Mouse (Mus musculus) midbrain, embryonic 12.5 days (tissue): ENCODE measurements around the gene Frmd4b. TPM values are rescaled to one million over a fixed set of nuclear protein-coding genes. Genes with fewer than 3 reads are reported as not detected.

Experiments used
- ATAC-seq: fragments of 200-750 bp; cut with Nextera tagmentation; 2 replicates; pipeline ENCODE4 v1.8.0; 2017; ENCODE audit warnings: low read depth, moderate TSS enrichment, moderate library complexity; ENCODE audit not compliant: low FRiP score
- H3K27ac ChIP-seq: fragments of 300-500 bp; sonication (generic); replicated peaks from 2 replicates; pipeline ENCODE4 v1.5.1; 2016; ENCODE audit warnings: mild to moderate bottlenecking
- H3K27me3 ChIP-seq: fragments of 300-500 bp; sonication (generic); 2 replicates; pipeline ENCODE4 v1.6.1; 2016; ENCODE audit warnings: mild to moderate bottlenecking
- H3K36me3 ChIP-seq: fragments of 300-500 bp; sonication (generic); 2 replicates; pipeline ENCODE4 v1.6.1; 2016
- H3K4me1 ChIP-seq: fragments of 300-500 bp; sonication (generic); 2 replicates; pipeline ENCODE4 v1.6.1; 2016
- H3K4me2 ChIP-seq: fragments of 300-500 bp; sonication (generic); replicated peaks from 2 replicates; pipeline ENCODE4 v1.6.1; 2016; ENCODE audit warnings: mild to moderate bottlenecking, moderate library complexity
- H3K4me3 ChIP-seq: fragments of 300-500 bp; sonication (generic); 2 replicates; pipeline ENCODE4 v1.5.1; 2016; ENCODE audit warnings: mild to moderate bottlenecking
- H3K9ac ChIP-seq: fragments of 300-500 bp; sonication (generic); replicated peaks from 2 replicates; pipeline ENCODE4 v1.6.1; 2016; ENCODE audit warnings: mild to moderate bottlenecking, moderate library complexity
- H3K9me3 ChIP-seq: fragments of 300-500 bp; sonication (generic); 2 replicates; pipeline ENCODE4 v1.6.1; 2016; ENCODE audit warnings: mild to moderate bottlenecking
- WGBS: fragments of 180-500 bp; shearing (Covaris S2); methylation state at CpG from one replicate; pipeline ENCODE4 v1.1.7; 2016; 5-methylcytosine and 5-hydroxymethylcytosine counted together
- polyA plus RNA-seq: library from polyadenylated mRNA; unstranded; fragments of >200 nt; fragmentation: Nextera tagmentation; extraction: Ambion mirVana; gene quantifications from 2 replicates; pipeline ENCODE4 v1.2.1, GENCODE M21; 2016

The Frmd4b gene
- polyA plus RNA-seq, 1 experiment from 2014 or later, result 33.8 TPM

GRCm38 (mm10) chr6:97578210-97578609 lies 39.1 kb downstream of the Frmd4b start:
- Histone ChIP-seq H3K4me2 (no peak overlapping the region), H3K9me3 (no peaks in the 10 kb centered on the region), H3K4me3 (no peak overlapping the region), H3K4me1 (peaks cover 36% of the 10 kb centered on the region), H3K27ac (no peak overlapping the region), H3K9ac (no peak overlapping the region), H3K36me3 (no peaks in the 10 kb centered on the region), H3K27me3 (no peaks in the 10 kb centered on the region)
- no peak for ATAC-seq
- 83% methylated on average over 7 of the region's 7 CpGs for WGBS

- peak overlapping the region; percentile 81 for H3K27ac ChIP-seq
- H3K9ac ChIP-seq, result no peak overlapping the region
Measured at GRCm38 (mm10) chr6:97577349-97577748, 40.0 kb downstream of the Frmd4b start.

GRCm38 (mm10) chr6:97576565-97577346 lies 40.6 kb downstream of the Frmd4b start:
- Histone ChIP-seq H3K27ac (peak overlapping the region; percentile 81), H3K4me1 (peaks cover 29% of the 10 kb centered on the region), H3K27me3 (no peaks in the 10 kb centered on the region), H3K4me3 (no peak overlapping the region), H3K9ac (0 out of 2 replicates have a peak overlapping the region, but pooled peaks have one; percentile 21), H3K4me2 (no peak overlapping the region), H3K36me3 (no peaks in the 10 kb centered on the region), H3K9me3 (no peaks in the 10 kb centered on the region)
- 27% methylated on average over 7 of the region's 7 CpGs for WGBS
- peak; percentile 95 for ATAC-seq

More at GRCm38 (mm10) chr6:97577349-97577748, 40.0 kb downstream of the Frmd4b start:
- no peaks in the 10 kb centered on the region for H3K9me3 ChIP-seq
- ATAC-seq, result peak; percentile 55; the same call in 1 of the 2 replicates
- H3K4me2 ChIP-seq, result no peak overlapping the region
- WGBS, result 57% methylated on average over 4 of the region's 4 CpGs
- H3K4me1 ChIP-seq, result peaks cover 29% of the 10 kb centered on the region
- no peaks in the 10 kb centered on the region for H3K36me3 ChIP-seq
- no peaks in the 10 kb centered on the region for H3K27me3 ChIP-seq
- H3K4me3 ChIP-seq, result no peak overlapping the region

- H3K27me3 ChIP-seq, result no peaks in the 10 kb centered on the region
- no peaks in the 10 kb centered on the region for H3K9me3 ChIP-seq
- no peak overlapping the region for H3K4me2 ChIP-seq
- H3K9ac ChIP-seq, result no peak overlapping the region
- peaks cover 29% of the 10 kb centered on the region for H3K4me1 ChIP-seq
- H3K27ac ChIP-seq, result peak overlapping the region; percentile 81; the same call in 1 of the 2 replicates
- no peak for ATAC-seq
- no peaks in the 10 kb centered on the region for H3K36me3 ChIP-seq
- WGBS, result 85% methylated on average over 7 of the region's 7 CpGs
- H3K4me3 ChIP-seq, result no peak overlapping the region
Measured at GRCm38 (mm10) chr6:97576096-97576495, 41.2 kb downstream of the Frmd4b start.

- no peaks in the 10 kb centered on the region for H3K27me3 ChIP-seq
- H3K4me2 ChIP-seq, result no peak overlapping the region
- WGBS, result 92% methylated on average over 5 of the region's 5 CpGs
- H3K27ac ChIP-seq, result no peak overlapping the region
- ATAC-seq, result no peak
- H3K9ac ChIP-seq, result no peak overlapping the region
- peaks cover 29% of the 10 kb centered on the region for H3K4me1 ChIP-seq
- H3K36me3 ChIP-seq, result no peaks in the 10 kb centered on the region
- H3K4me3 ChIP-seq, result no peak overlapping the region
- no peaks in the 10 kb centered on the region for H3K9me3 ChIP-seq
Measured at GRCm38 (mm10) chr6:97574973-97575372, 42.4 kb downstream of the Frmd4b start.

- Histone ChIP-seq H3K9me3 (no peaks in the 10 kb centered on the region), H3K9ac (no peak overlapping the region), H3K4me3 (no peak overlapping the region), H3K4me1 (peaks cover 13% of the 10 kb centered on the region), H3K4me2 (no peak overlapping the region), H3K36me3 (no peaks in the 10 kb centered on the region), H3K27ac (no peak overlapping the region), H3K27me3 (no peaks in the 10 kb centered on the region)
- WGBS, result 80% methylated on average over 5 of the region's 5 CpGs
- ATAC-seq, result no peak
Measured at GRCm38 (mm10) chr6:97572226-97572625, 45.1 kb downstream of the Frmd4b start.

- no peak for ATAC-seq
- H3K27ac ChIP-seq, result no peak overlapping the region
Measured at GRCm38 (mm10) chr6:97568538-97568937, 48.8 kb downstream of the Frmd4b start.

GRCm38 (mm10) chr6:97566746-97567145 lies 50.6 kb downstream of the Frmd4b start:
- Histone ChIP-seq H3K9ac (no peak overlapping the region), H3K4me1 (peaks cover 6% of the 10 kb centered on the region; the same call in 1 of the 2 replicates), H3K9me3 (no peaks in the 10 kb centered on the region), H3K27ac (no peak overlapping the region), H3K36me3 (no peaks in the 10 kb centered on the region), H3K4me3 (no peak overlapping the region), H3K4me2 (no peak overlapping the region), H3K27me3 (no peaks in the 10 kb centered on the region; the same call in 1 of the 2 replicates)
- 44% methylated on average over 4 of the region's 4 CpGs for WGBS
- no peak for ATAC-seq

More at GRCm38 (mm10) chr6:97568538-97568937, 48.8 kb downstream of the Frmd4b start:
- WGBS, result 72% methylated on average over 6 of the region's 6 CpGs
- H3K4me1 ChIP-seq, result peaks cover 6% of the 10 kb centered on the region; the same call in 1 of the 2 replicates
- H3K27me3 ChIP-seq, result no peaks in the 10 kb centered on the region; the same call in 1 of the 2 replicates
- H3K9ac ChIP-seq, result no peak overlapping the region
- no peak overlapping the region for H3K4me3 ChIP-seq
- no peaks in the 10 kb centered on the region for H3K9me3 ChIP-seq
- no peak overlapping the region for H3K4me2 ChIP-seq
- H3K36me3 ChIP-seq, result no peaks in the 10 kb centered on the region

GRCm38 (mm10) chr6:97557147-97557546 lies 60.2 kb downstream of the Frmd4b start:
- Histone ChIP-seq H3K9me3 (no peaks in the 10 kb centered on the region), H3K27me3 (no peaks in the 10 kb centered on the region), H3K4me3 (no peak overlapping the region), H3K36me3 (no peaks in the 10 kb centered on the region), H3K9ac (no peak overlapping the region), H3K4me1 (peaks cover 23% of the 10 kb centered on the region), H3K27ac (no peak overlapping the region), H3K4me2 (no peak overlapping the region)
- no peak for ATAC-seq
- 83% methylated on average over 8 of the region's 8 CpGs for WGBS

GRCm38 (mm10) chr6:97555637-97556036 lies 61.7 kb downstream of the Frmd4b start:
- no peak overlapping the region for H3K27ac ChIP-seq
- no peaks in the 10 kb centered on the region for H3K9me3 ChIP-seq
- no peak overlapping the region for H3K4me2 ChIP-seq
- no peaks in the 10 kb centered on the region for H3K27me3 ChIP-seq
- no peaks in the 10 kb centered on the region for H3K36me3 ChIP-seq
- H3K4me1 ChIP-seq, result peaks cover 27% of the 10 kb centered on the region
- 95% methylated on average over 7 of the region's 7 CpGs for WGBS
- no peak overlapping the region for H3K9ac ChIP-seq
- no peak overlapping the region for H3K4me3 ChIP-seq
- no peak for ATAC-seq

- no peak for ATAC-seq
- WGBS, result 79% methylated on average over 4 of the region's 4 CpGs
- H3K27me3 ChIP-seq, result no peaks in the 10 kb centered on the region
- H3K9ac ChIP-seq, result no peak overlapping the region
- no peaks in the 10 kb centered on the region for H3K9me3 ChIP-seq
- no peaks in the 10 kb centered on the region for H3K36me3 ChIP-seq
- H3K27ac ChIP-seq, result no peak overlapping the region
- H3K4me2 ChIP-seq, result no peak overlapping the region
- H3K4me3 ChIP-seq, result no peak overlapping the region
- peaks cover 41% of the 10 kb centered on the region for H3K4me1 ChIP-seq
Measured at GRCm38 (mm10) chr6:97553431-97553830, 63.9 kb downstream of the Frmd4b start.

GRCm38 (mm10) chr6:97552573-97552972 lies 64.8 kb downstream of the Frmd4b start:
- Histone ChIP-seq H3K27ac (no peak overlapping the region), H3K27me3 (no peaks in the 10 kb centered on the region), H3K4me3 (no peak overlapping the region), H3K36me3 (no peaks in the 10 kb centered on the region), H3K9me3 (no peaks in the 10 kb centered on the region), H3K4me2 (no peak overlapping the region), H3K9ac (no peak overlapping the region), H3K4me1 (peaks cover 41% of the 10 kb centered on the region)
- ATAC-seq, result no peak
- WGBS, result 87% methylated on average over 3 of the region's 3 CpGs
